Mouse (Mus musculus) C2C12 (cell line): Measurements from ENCODE around the gene Gm10490. TPM values are rescaled to one million over a fixed set of nuclear protein-coding genes. Genes with fewer than 3 reads are reported as not detected.
"Not testable (repeated sequence)": the region's sequence is repeated elsewhere in the genome, so short reads cannot be mapped to it uniquely, and the experiment has no call there.

Source experiments
- H3K27me3 ChIP-seq: one replicate; pipeline ENCODE4 v1.6.1; 2011; ENCODE audit not compliant: control insufficient read depth, insufficient read depth, insufficient read length
- H3K36me3 ChIP-seq: one replicate; pipeline ENCODE4 v1.6.1; 2011; ENCODE audit not compliant: control insufficient read depth, insufficient read depth
- H3K4me3 ChIP-seq: one replicate; pipeline ENCODE4 v1.5.1; 2011; ENCODE audit warnings: mild to moderate bottlenecking, control low read depth; ENCODE audit not compliant: poor library complexity, insufficient read depth, severe bottlenecking
- H3K79me2 ChIP-seq: one replicate; pipeline ENCODE4 v1.6.1; 2011; ENCODE audit not compliant: control insufficient read depth, insufficient read depth
- H3K79me3 ChIP-seq: one replicate; pipeline ENCODE4 v1.6.1; 2011; ENCODE audit warnings: low read depth, control low read depth
- H3ac ChIP-seq: one replicate; pipeline ENCODE3; 2011; ENCODE audit warnings: low read depth; ENCODE audit not compliant: control insufficient read depth, insufficient read length
- CEBPB ChIP-seq: IDR thresholded peaks from one replicate; pipeline ENCODE4 v1.6.1; 2011; ENCODE audit warnings: low read depth, mild to moderate bottlenecking, control low read depth, moderate library complexity
- CTCF ChIP-seq: IDR thresholded peaks from one replicate; pipeline ENCODE4 v1.5.1; 2011; ENCODE audit not compliant: control insufficient read depth, insufficient read depth, insufficient read length
- FOSL1 ChIP-seq: IDR thresholded peaks from one replicate; pipeline ENCODE4 v1.8.0; 2011; ENCODE audit warnings: mild to moderate bottlenecking, low read length; ENCODE audit not compliant: poor library complexity, insufficient read depth, severe bottlenecking
- MAX ChIP-seq: IDR thresholded peaks from one replicate; pipeline ENCODE4 v1.6.1; 2011; ENCODE audit warnings: mild to moderate bottlenecking, control low read depth
- MYOD1 ChIP-seq: IDR thresholded peaks from one replicate; pipeline ENCODE4 v1.6.1; 2011; ENCODE audit warnings: low read depth; ENCODE audit not compliant: control insufficient read depth, insufficient read length
- MYOG ChIP-seq: IDR thresholded peaks from one replicate; pipeline ENCODE4 v1.6.1; 2011; ENCODE audit not compliant: control insufficient read depth, insufficient read length; ENCODE audit errors: extremely low read depth
- USF1 ChIP-seq: IDR thresholded peaks from one replicate; pipeline ENCODE4 v1.6.1; 2011; ENCODE audit warnings: low read depth, mild to moderate bottlenecking, control low read depth, moderate library complexity
- polyA plus RNA-seq: library from polyadenylated mRNA; unstranded; fragments of >200 nt; fragmentation: generic; extraction: Trizol; gene quantifications from one replicate; pipeline ENCODE4 v1.2.1, GENCODE M21; 2012; ENCODE audit warnings: missing spikeins

The Gm10490 gene
- polyA plus RNA-seq, 1 experiment: 0.27 TPM

DNA sequence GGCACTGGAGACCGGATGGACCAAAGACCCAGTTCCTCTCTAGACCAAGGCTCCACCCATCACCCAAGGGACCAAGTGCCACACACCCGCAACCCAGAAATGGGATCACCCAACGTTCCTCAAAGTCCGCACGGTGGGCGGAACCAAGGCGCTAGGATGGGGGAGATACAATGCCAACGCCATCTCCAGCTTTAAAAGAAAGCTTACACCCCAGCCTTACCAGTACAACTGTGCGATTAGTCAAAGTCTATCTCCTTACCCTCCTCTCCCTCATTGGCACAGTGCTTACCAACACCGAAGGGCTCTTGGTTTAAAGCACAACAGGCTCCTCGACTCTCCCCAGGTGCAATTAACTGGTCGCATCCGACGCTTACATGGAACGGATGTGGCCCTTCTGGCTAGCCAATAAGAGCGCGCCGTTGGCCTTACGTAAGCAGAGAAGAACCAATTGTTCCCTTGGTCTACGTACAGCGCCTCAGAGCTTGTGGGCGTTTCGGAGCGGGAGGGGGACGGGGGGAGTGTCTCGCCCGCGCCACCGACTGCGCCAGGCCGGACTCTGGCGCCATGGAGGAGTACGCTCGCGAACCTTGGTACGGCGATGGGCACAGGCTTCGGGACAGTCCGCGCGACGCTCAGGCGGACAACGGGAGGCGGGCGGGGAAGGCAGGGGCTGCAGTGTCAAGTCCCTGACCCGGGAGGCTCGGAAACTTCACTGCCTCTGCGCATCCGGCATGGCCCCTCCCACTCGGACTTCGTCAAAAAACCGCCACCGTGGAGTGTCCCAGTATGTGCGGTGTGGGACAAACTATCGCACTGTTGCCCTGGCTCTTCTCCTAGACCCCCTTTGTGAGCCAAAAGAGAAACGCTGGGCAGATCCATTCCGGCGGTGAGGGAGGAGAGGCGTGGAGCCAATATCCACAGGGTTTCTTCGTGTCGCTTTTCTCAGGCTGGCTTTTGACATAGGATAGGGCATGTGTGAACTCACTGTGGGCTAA lies 10.2 kb upstream of the Gm10490 start, which contains the start of the genes Pqbp1 and Timm17b:
TSS of gene Pqbp1 (minus strand) at position 390 of the 995 bp plus-strand sequence.
TSS of gene Timm17b (plus strand) at position 478 of the 995 bp plus-strand sequence.
- H3K36me3 ChIP-seq: peaks cover 11% of the 10 kb centered on the region
- H3ac ChIP-seq: peak within 1 kb of the TSS; percentile 94
- no peaks in the 10 kb centered on the region for H3K27me3 ChIP-seq
- peaks cover 12% of the 10 kb centered on the region for H3K79me2 ChIP-seq
- TF ChIP-seq CTCF: no peak
- no peak for TF ChIP-seq MYOG
- TF ChIP-seq MAX: peak; percentile 11
- H3K4me3 ChIP-seq: peak within 1 kb of the TSS; percentile 50
- peaks cover 3% of the 10 kb centered on the region for H3K79me3 ChIP-seq

- Histone ChIP-seq H3K4me3 (no peak overlapping the region), H3K79me2 (no peaks in the 10 kb centered on the region), H3K27me3 (no peaks in the 10 kb centered on the region), H3K79me3 (no peaks in the 10 kb centered on the region), H3K36me3 (no peaks in the 10 kb centered on the region), H3ac (no peak overlapping the region)
- TF ChIP-seq MYOD1: no peak
- TF ChIP-seq MAX: no peak
- no peak for TF ChIP-seq USF1
- TF ChIP-seq CEBPB: no peak
- no peak for TF ChIP-seq FOSL1
- TF ChIP-seq CTCF: no peak
- TF ChIP-seq MYOG: no peak
These were observed 4.9 kb upstream of the Gm10490 start for GRCm38 (mm10) chrX:7904441-7904840.

DNA sequence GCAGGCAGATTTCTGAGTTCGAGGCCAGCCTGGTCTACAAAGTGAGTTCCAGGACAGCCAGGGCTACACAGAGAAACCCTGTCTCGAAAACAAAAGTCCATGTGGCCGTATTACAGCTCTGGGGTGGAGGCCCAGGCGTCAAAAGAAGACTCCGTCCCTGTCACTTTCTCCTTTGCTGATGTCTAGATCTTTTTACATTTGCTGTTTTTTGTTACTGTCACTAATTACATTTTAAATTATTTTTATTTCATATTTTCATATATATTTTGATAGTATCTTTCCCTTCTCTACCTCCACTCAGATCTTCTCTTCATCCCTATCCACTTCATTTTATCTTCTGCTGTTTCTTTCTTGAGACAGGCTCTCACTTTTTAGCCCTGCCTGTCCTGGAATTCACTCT lies 1.6 kb upstream of the Gm10490 start, which contains the start of gene Gm10491:
TSS of gene Gm10491 (minus strand) at position 101 of the 400 bp plus-strand sequence.
- TF ChIP-seq CTCF (no peak), USF1 (no peak), FOSL1 (no peak), MAX (no peak), MYOD1 (no peak), CEBPB (no peak), MYOG (no peak)
- no peaks in the 10 kb centered on the region for H3K79me2 ChIP-seq
- H3K4me3 ChIP-seq: no peak within 1 kb of the TSS
- H3ac ChIP-seq: no peak within 1 kb of the TSS
- no peaks in the 10 kb centered on the region for H3K79me3 ChIP-seq
- H3K36me3 ChIP-seq: no peaks in the 10 kb centered on the region
- H3K27me3 ChIP-seq: no peaks in the 10 kb centered on the region

DNA sequence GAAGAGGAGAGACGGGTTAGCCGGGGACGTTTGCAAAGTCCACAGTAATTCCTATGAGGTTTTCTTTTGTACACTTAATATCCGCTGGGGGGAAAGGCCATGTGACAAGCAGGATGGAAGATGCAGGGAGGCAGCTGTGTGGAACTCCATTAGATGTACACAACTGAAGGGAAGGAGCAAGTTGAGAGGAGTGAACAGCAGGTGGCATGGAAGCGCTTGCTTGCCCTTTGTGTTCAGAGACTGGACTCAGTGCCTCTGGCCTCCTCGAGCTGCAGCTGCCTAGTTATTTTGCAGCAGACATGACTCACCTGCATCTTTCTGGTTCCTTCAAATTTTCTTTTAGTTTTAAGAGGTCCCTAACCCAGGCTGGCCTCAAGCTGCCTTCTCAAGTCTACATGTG lies 1.1 kb downstream of the Gm10490 start:
- no peaks in the 10 kb centered on the region for H3K79me3 ChIP-seq
- no peak overlapping the region for H3ac ChIP-seq

DNA sequence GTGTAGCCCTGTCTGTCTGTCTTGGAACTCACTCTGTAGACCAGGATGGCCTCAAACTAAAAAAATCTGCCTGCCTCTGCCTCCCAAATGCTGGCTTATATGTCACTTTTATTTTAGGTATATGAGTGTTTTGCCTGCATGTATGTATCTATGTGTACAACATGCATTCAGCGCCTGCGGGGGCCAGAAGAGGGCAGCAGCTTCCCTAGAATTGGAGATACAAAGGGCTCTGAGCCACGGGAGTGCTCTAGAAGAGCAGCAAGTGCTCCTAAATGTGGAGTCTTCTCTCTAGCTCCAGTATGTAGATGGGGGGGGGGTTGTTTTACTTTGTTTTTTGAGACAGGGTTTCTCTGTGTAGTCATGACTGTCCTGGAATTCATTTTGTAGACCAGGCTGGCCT lies 6.3 kb downstream of the Gm10490 start:
- not testable (repeated sequence) for H3K79me3 ChIP-seq, H3ac ChIP-seq, H3K27me3 ChIP-seq, H3K4me3 ChIP-seq, H3K36me3 ChIP-seq, H3K79me2 ChIP-seq

More for the DNA sequence above, 1.1 kb downstream of the Gm10490 start:
- TF ChIP-seq FOSL1 (no peak), MYOD1 (no peak), CTCF (no peak), MAX (no peak), CEBPB (no peak), USF1 (no peak)
- no peaks in the 10 kb centered on the region for H3K36me3 ChIP-seq
- no peaks in the 10 kb centered on the region for H3K79me2 ChIP-seq
- H3K4me3 ChIP-seq: no peak overlapping the region
- H3K27me3 ChIP-seq: no peaks in the 10 kb centered on the region

- H3K4me3 ChIP-seq, H3K36me3 ChIP-seq, H3K79me2 ChIP-seq, H3ac ChIP-seq, H3K79me3 ChIP-seq: not testable (repeated sequence)
- H3K27me3 ChIP-seq: peaks cover 16% of the 10 kb centered on the region
These were observed 8.6 kb downstream of the Gm10490 start for GRCm38 (mm10) chrX:7917960-7918359.
